Mouse (Mus musculus) liver, postnatal 0 days (tissue): ENCODE data around the gene Mrpl17.

Experiments
- CTCF ChIP-seq: sonication (generic); IDR thresholded peaks from 2 replicates; pipeline ENCODE4 v1.5.1; 2016; ENCODE audit warnings: antibody characterized with exemption, low read depth
- EP300 ChIP-seq: IDR thresholded peaks from 2 replicates; pipeline ENCODE4 v1.6.1; 2016; ENCODE audit warnings: antibody characterized with exemption, low read depth, mild to moderate bottlenecking

- TF ChIP-seq EP300 (no peak), CTCF (no peak)
Observed at GRCm38 (mm10) chr7:105806125-105806524, 4.8 kb downstream of the Mrpl17 start.
